Mouse (Mus musculus): ENCODE results near the gene Slc5a10.

DNA sequence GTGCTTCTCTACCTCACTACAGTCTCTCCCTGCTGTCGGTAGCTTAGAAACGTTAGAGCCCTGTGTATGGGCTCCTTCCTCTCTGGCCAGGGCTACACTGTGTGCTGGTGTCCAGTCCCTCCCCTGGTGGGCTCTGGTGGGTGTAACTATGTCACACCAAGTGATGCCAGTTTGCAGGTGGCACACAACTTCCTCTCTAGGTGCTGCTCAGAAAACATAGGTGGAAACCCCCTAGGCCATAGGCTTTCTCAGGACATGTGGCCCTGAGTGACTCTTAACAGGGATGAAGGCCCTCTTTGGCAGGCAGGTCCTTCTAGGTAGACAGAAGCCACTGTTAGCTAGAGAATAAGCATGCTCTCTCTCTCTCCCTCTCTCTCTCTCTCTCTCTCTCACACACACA lies 63.2 kb downstream of the Slc5a10 start:
- no peak for TF ChIP-seq POLR2A (IDR thresholded peaks at IDR 0.05; ENCODE audit: extremely low read depth, insufficient read depth, low read length)
- TF ChIP-seq CTCF (IDR thresholded peaks at IDR 0.05; ENCODE audit: extremely low read depth, insufficient read depth, low read length): no peak
